Mouse (Mus musculus): ENCODE results near the gene Bean1.
A peak's percentile ranks its signal among the peaks of the same experiment; 100 is the strongest.

The Bean1 gene

DNA sequence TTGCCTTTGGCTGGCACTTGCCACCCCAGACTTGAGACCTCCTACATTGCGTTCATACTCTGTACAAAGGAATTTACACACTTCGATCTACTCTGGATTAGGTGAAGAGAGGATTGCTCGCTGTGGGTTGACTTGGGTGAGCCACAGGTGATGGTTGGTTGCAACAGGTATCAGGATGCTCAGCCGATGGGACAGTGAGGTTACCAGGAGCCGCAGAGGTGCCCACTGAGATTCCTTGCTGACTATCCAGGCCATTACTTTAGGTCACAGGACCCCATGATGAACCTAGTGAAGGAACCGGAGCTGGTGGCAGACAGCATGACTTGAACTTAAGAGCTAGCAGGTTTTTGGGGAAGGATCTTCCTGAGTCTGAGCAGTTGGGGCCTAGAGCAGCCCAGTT is 2.2 kb downstream of the Bean1 start:
- DNase-seq, result no peak

DNA sequence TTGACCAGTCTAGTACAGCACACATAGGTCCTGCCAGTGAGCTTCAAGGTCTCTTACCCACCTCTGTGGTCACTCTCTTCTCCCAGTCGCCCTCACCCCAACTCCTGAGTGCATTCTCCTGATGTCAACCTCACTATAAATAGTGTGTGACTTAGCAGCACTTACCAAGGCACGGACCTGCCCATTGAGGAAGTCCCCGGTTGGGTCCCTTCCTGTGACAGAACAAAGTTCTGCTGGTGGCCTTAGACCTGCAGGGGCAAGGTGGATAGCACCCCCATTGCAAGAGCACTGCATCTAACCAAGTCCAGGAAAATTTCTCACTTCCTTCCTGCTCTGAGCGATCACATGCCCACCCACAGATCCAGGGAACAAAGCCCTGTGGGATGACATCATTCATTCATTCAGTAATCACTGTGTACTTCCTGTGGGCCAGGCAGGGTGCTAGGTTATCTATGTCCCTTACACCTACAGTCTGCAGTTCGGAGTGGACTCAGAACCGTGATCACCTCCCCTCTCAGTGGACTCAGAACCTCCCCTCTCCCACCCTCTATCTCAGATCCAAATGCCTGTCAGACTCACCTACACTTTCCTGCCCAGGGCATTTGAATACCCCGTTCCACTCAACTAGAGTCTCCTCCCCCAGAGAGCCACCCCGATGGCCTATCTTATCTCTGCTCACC is 5.7 kb downstream of the Bean1 start:
- peak; percentile 31 to 39 for DNase-seq

DNA sequence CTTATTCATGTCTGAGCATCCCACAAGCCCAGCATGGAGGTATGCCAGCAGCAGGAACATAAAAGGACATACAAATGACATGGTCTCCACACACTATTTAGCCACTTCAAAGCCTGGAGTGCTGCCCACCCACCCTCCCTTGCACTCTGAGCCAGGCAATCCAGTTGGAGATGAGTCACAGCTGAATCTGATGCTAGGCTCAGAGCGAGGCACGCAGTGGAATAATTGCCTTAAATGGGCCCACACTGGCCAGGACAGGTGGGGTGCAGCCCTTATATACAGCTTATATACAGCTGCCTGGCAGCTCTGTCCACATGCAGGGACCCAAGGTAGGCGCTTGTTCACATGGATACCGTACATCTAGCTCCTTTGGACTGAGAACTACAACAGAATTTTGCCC is 6.8 kb downstream of the Bean1 start:
- no peak for DNase-seq

DNA sequence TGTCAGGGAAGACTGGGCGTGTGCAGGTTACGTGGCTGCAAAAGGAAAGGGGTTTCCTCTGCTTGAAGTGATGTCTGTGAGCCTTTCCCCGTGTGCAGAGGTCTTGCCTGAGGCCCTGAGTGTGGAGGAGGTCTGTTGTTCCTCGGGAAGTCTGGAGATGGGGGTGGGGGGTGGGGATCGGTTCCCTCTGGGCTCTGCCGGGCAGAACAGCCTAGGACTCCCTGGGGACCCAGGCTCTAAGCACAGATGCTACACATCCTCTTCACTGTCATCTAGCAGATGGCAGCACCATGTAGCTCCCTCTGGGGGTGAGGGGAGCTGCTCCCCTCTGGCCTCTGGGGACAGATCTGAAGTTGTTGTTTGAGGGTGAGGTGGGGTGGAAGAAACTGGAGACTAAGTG is 14.7 kb downstream of the Bean1 start:
- DNase-seq, result peak in 1 of 2 experiments; percentile 29

DNA sequence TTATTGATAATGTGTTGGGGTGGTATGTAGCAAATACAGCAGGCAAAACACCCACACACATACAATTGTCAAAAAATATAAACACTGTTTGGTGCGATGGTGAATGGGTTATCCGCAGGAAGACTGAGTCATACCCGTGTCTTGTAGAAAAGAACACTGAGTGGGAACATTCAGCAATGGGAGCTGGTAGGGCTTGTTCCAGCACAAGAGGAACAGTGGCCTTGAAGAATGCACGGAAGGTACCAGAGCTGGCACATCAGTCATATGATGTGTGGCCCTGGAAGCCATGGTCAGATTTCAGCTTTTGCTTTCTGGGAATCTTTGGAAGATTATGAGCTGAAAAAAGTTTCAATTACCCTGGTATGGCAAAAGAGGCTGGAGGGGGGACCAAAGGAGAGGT is 16.6 kb downstream of the Bean1 start:
- DNase-seq, result no peak

DNA sequence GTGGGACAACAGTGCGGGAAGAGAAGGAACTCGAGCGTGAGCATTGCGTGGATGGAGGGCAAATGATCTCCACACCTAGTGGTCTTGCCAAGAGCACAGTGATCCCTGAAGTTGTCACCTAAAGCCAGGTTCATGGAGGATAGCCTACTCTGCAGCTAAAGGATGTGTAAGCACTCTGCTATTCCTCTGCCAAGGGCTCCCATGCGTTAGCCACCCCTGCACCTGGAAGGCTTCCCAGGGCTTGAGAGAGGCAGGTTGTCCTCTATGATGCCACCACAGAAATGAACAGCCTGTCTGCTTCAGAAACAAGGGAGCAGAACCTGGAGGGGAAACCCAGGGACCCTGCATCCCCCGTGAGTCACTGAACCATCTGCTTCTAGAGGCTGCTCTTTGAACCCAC is 17.4 kb downstream of the Bean1 start:
- DNase-seq, result no peak

DNA sequence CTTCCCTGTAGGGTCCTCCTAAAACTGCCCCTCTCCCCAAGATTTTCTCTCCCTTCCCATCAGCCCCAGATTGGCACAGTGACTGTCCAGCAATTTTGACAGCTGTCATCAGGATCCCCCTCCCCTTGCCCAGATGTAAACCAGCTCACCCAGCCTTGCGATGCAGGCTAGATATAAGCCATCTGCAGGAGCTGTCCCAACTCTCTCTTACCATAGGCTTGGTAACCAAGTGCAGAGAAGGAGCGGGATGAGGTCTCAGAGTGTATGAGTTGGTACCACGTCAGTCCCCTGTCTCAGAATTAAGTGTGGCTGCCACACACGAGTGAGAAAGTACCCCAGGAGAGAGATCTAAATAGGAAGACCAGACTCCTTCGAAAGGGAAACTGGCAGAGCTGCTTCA is 18.2 kb downstream of the Bean1 start:
- no peak for DNase-seq

DNA sequence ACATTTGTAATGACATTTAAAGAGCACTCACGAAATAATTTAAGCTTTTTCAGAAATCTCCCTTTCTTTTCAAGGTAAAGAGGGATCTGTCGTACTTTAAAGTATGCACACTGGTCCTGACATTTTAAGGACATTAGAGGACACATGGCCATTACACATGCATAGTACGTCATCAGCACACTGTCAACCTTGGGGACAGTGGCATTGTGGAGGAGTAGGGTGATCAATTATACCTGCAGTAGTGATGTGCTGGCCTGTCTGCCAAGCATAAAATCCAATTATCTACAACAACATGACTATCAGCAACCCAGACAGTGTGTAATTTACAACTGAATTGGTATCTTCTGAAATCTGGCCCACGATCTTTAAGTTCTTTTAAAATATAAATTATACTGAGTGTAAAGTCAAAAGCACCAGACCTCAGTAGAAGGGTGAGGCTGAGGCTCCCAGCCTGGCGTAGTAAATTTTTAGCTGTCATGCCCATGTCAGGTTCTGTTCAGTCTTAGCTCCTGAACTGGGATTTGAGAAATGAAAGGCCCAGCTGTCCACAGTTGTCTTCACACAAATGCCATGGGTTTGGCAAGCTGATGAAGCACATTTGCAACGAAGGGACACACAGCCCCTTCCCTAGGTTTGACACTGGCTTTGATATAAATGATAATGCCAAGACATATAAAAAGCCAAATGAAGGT is 20.7 kb downstream of the Bean1 start:
- DNase-seq, result no peak

DNA sequence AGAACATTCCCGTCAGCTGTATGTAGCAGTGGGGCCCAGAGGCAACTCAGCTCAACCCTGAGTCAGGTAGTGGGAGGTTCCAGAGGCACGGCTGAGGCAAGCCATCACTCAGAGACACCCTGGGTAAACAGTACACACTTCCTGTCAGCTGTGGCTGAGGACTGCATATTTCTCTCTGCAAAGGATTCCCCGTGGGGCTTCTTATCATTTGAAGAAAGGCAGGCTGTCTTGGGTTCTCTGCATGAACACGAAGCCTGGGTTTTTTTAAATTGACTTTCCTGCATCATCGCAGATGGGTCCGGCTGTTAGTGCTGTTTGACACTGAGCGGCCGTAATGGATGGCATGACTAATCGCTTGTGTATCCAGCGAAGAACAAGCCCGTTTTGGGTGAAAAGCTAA is 21.3 kb downstream of the Bean1 start:
- peak; percentile 32 to 46 for DNase-seq

DNA sequence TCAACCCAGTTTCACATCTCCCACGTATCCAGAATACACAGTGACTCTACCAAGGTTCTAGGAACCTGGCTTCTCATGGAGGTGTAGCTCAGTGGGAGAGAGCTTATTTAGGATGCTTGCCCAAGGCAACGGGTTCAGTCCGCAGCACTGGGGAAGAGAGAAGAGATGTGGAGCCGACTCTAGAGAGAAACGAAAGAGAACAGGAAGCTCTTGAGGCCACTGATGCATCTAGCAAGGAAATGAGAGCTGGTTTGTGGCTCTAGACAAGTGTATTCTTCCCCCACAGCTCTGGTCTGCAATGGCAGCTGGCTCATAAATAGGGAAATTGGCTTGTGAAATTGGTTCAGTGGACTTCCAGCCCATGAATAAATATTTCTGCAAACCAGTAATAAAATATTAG is 29.6 kb downstream of the Bean1 start:
- DNase-seq, result peak in 1 of 2 experiments; percentile 29

DNA sequence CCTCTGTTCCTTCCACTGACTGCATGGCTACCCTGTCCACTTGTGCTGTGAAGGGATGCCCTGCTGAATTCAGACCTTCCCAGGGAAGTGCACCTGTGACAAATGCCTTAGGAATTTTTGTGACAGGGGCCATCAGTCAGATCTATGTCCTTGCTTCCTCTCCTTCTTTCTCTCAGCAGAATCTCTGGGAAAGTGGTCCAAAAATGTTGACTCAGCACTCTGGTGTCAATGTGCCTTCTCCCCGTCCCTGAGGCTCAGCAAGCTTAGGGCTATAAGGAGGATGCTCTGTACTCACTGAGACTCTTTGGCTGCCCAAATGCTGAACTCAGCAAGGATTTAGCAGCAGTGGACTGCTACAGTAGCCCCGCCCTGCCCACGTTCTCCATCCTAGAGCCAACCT is 31.4 kb downstream of the Bean1 start:
- DNase-seq, result no peak

DNA sequence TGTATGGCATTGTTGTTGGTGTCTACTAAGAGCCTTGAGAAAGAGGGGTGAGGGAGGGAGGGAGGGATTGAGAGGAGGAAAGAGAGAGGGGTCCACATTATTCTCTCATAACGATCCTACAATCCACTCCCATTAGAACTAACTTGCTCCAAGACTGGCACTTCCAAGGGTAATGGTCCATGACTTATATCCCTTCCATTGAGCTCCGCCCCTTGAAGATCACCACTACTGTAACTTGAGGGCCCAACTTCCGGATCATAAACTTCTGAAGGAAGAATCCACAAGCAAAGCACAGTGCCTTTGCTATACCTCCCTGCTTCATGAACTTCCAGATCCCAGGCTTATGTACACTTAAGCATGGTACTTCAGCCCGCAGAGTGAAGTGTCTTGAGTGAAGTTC is 32.1 kb downstream of the Bean1 start:
- no peak for DNase-seq

DNA sequence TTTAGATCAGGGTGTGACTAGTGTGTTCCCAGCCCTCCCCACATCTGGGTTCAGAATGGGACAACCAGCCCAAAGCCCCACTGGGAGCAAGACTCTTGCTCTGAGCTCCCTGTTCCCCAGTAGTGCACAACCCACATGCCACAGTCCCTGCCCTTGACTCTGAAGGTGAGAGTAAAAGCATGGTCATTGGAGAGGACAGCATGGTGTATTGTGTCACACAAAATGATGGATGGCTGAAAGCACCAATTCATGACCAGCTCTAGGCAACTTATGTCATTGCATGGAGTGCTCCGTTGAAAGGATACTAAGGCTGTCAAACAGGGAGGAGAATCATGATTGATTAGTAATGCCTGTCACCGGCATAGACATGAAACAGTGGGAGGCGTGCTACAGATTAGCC is 35.0 kb downstream of the Bean1 start:
- DNase-seq, result no peak

DNA sequence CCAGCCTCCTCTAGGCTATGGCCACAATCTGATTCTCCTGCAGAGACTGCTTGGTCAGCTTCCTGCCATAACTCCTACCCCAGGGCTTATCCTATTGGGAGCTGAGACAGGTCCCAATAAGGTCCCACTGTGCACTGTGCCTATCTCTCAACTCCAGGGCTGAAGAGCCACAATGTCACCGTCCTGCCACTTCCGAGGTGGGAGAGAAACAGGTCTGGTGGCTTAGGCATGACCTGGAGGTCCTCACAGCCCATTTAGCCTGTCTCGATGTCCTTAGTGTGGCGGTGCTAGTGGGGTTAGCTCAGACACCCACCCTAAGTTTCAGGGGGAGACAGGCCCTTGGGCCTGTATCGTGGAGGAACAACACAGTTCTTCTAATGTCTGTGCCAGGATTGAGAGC is 47.4 kb downstream of the Bean1 start:
- no peak for DNase-seq

DNA sequence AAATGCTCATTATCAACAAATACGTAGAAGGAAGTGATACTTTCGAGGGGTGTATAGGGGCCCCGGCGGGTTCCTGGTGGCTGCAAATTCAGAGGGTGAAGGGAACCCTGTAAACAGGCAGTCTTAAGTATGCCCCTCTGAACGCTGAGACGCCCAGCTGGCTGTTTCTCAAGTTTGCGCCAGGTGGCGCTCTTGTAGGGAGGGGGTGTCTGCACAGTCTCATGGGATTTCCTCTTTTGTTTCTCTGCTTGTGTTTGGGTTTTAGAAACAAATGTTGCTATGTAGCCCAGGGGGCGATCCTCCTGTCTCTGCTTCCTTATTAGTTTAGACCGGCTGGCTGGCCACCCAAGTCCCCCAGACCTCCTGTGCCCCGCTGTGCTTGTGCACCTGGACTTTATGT is 48.8 kb downstream of the Bean1 start:
- DNase-seq, result peak; percentile 82

DNA sequence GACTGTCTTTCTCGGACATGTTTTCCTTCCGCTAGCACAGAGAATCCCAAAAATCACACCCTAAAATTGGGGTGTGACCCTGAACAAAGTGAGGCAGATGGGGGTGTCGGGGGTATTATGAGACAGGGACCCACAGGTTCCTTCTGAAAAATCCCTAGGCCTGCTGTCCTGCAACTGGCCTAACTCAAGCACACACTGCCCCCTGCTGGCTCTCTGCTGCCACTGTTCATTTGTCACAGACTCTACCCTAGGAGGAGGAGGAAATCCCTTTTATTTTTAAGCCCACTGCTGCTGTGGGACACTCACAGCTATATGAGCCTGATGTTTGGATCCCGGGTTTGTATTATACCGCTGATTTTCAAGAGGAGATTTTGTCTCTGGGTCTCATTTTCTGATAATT is 49.6 kb downstream of the Bean1 start:
- peak; percentile 83 to 84 for DNase-seq

DNA sequence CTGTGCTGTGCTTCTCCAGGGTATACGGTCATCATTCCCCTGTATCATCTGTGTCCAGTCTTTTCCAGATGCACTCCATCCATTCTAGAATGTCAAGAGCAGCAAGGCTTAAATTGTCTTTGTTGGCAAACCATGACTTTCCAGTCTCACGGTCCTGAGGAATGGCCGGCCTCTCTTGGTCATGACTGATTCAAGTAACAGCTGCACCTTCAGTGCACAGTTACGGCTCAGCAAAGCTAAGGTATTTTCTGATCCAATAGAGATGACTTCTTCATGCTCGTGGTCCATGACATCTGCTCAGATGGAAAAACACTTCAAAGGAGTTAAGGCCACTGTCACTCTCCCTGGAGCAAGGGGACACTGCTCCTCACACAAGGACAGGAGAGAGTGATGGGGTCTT is 56.8 kb downstream of the Bean1 start:
- DNase-seq, result no peak

DNA sequence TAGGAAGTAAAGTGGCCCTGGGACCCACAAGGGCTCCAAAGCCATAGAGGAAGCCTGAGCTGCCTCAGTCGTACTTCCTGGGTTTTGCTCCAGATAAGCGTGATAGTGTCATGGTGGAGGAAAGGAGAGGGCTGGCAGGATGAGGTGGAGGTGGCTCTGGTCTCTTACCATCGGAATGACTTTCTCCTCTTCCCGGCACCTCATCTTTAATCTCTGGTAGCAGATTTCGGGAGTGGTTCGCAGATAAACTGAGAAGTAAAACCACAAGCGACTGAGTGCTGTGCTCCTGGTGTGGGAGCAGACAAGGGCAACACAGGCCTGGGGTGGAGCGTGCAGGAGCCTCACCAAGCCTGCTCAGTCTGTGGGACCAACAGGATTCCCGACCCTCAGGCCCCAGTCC is 60.1 kb downstream of the Bean1 start:
- no peak for DNase-seq

DNA sequence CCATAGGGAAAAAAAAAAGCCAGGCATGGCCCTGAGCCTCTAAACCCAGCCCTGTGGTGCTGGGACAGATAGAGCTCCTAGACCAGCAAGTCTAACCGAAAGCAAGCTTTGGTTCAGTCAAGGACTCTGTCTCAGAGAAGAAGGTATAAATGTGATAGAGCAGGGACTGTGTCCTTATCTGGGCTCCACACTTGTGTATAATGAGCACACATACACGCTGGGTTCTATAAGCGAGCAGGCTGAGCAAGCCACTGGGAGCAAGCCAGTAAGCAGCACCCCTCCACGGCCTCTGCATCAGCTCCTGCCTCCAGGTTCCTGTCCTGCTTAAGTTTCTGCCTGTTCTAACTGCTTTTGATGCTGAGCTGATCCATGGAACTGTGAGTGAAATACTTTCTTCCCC is 61.8 kb downstream of the Bean1 start:
- no peak for DNase-seq

DNA sequence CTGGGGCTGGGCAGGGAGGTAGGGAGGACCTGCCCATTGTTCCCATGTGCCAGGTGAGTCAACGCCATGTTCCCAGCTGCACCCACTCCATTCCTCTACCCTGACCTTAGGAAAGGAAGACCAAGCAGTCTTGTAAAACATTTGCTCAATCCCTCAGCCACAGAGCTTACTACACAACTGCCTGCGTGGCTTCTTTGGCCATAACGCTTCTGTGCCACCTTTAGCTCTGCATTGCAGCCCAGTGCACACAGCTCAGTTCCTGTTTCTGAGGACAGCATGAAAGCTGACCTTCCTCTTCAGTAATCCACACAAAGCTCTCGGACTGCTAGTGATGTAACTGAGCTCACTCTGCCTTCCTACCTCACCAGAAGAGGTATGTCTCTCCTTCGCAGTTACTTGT is 62.7 kb downstream of the Bean1 start:
- DNase-seq, result peak; percentile 32 to 34

DNA sequence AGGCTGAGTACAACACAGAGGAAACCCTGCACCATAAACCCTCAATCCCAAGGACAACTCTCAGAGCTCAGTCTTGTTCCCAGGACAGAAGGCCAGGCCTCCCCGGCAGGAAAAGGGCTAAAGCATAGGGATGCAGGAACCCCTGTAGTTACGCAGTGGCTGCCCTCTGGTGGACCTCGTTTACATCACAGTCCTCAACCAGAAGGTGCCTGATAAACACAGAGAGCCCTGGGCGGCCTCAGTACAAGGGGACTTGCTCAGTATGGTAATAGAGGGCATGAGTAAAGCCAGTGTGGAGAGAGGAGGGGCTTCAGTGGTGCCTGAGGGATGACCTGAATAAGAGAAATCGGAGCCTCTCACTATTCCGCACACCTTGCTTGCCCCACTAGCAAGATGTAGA is 64.3 kb downstream of the Bean1 start:
- DNase-seq, result no peak

DNA sequence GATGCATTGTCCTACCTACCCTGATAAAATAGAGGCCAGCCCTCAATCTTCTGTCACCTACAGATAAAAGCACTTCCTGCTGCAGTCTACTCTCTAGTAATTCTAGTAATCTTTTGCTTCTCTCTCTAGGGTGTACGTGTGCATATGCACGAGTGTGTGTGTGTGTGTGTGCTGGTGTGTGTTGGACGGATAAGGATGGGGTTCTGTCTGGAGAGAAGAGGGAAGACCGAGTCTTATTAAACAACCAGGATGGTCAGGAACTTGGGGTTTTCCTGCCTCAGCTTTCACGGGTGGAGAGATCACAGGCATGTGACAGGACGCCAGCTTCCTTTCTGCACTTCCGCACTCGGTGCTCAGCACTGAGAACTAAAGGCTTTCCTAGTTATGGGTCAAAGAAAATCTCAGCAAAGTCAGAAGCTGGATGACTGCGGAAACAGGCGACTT is 69.2 kb downstream of the Bean1 start:
- DNase-seq, result peak; percentile 55

DNA sequence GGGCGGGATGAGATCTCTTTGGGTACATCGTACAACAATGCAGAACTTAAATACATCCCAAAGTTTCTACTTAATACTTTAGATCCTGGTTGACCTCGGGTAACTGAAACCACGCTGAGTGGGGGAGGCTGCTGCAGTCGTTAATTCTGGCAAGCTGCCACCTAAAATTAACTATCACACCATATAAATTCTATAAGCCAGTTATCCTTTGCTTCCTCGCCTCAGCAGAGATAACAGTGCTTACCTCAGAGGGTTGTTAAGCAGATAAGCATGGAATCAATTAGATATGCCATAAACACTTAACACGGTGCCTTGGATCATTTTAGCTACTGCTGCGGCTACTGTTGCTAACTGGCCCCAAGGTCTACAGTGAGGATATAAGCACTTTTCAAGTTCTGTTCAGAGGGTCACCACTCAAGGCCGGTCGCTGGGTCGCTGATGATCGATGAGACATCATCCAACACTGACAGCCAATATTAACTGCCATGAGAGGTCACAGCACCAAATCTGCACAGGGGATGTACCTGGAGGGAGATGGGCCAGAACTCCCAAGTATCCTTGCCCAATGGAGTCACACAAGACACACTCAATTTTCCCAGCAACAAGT is 71.9 kb downstream of the Bean1 start:
- DNase-seq, result no peak

DNA sequence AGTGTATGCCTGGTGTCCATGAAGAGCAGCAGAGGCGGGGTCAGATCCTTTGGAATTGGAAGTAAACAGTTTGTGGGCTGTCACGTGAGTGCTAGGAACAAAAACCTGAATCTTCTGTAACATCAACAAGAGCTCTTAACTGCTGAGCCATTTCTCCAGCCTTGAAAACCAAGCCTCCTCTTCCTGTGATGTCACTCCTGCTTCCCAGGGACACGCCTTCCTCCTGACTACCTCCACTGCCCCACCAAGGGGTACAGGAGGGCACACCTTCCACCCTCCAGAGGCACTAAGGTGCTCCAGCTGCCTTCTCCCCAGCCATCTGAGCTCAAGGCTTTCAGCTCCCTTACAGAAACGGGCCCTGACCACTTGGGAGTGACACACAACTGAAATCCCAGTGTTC is 76.4 kb downstream of the Bean1 start:
- DNase-seq, result no peak

Data from B cell, adult 2 months (primary cell).